Mouse (Mus musculus) myocyte (in vitro differentiated cells): Measurements from ENCODE around the gene Txndc2. TPM values are rescaled to one million over a fixed set of nuclear protein-coding genes. Genes with fewer than 3 reads are reported as not detected.
"Not testable (repeated sequence)": the region's sequence is repeated elsewhere in the genome, so short reads cannot be mapped to it uniquely, and the experiment has no call there.

Source experiments
- H3K27me3 ChIP-seq: one replicate; pipeline ENCODE4 v1.6.1; 2011; ENCODE audit not compliant: control insufficient read depth, insufficient read depth, insufficient read length
- H3K36me3 ChIP-seq: one replicate; pipeline ENCODE4 v1.6.1; 2011; ENCODE audit not compliant: control insufficient read depth, insufficient read depth
- H3K4me2 ChIP-seq: one replicate; pipeline ENCODE4 v1.6.1; 2011; ENCODE audit warnings: low read depth, control low read depth
- H3K4me3 ChIP-seq: one replicate; pipeline ENCODE4 v1.5.1; 2011; ENCODE audit warnings: mild to moderate bottlenecking, control low read depth, moderate library complexity
- H3K79me2 ChIP-seq: one replicate; pipeline ENCODE4 v1.6.1; 2011; ENCODE audit not compliant: control insufficient read depth, insufficient read depth
- H3ac ChIP-seq: one replicate; pipeline ENCODE4 v1.6.1; 2011; ENCODE audit not compliant: control insufficient read depth, insufficient read length
- CEBPB ChIP-seq: IDR thresholded peaks from 2 replicates; pipeline ENCODE4 v1.6.1; 2011; ENCODE audit warnings: mild to moderate bottlenecking, moderate library complexity; ENCODE audit not compliant: poor library complexity, insufficient read depth, severe bottlenecking
- E2F4 ChIP-seq: IDR thresholded peaks from one replicate; pipeline ENCODE4 v1.6.1; 2011; ENCODE audit warnings: mild to moderate bottlenecking, control low read depth, moderate library complexity; ENCODE audit not compliant: insufficient read depth
- MAX ChIP-seq: IDR thresholded peaks from one replicate; pipeline ENCODE4 v1.6.1; 2011; ENCODE audit warnings: low read depth, mild to moderate bottlenecking, control low read depth
- MYOD1 ChIP-seq, 3 experiments: IDR thresholded peaks; one replicate each; pipeline ENCODE4 v1.6.1; 2011; ENCODE audit warnings: control low read depth in 2 of 3, low read depth in 2 of 3, mild to moderate bottlenecking in 2 of 3, moderate library complexity in 1 of 3; ENCODE audit not compliant: insufficient read length in 2 of 3, control insufficient read depth in 1 of 3
- MYOG ChIP-seq, 3 experiments: IDR thresholded peaks; one replicate each; pipeline ENCODE4 v1.6.1; 2011; ENCODE audit warnings: control low read depth in 2 of 3, low read depth in 2 of 3, mild to moderate bottlenecking in 2 of 3; ENCODE audit not compliant: insufficient read length in 2 of 3, control insufficient read depth in 1 of 3, insufficient read depth in 1 of 3
- POLR2A ChIP-seq: IDR thresholded peaks from one replicate; pipeline ENCODE4 v1.6.1; 2011; ENCODE audit warnings: low read depth, mild to moderate bottlenecking, control low read depth, moderate library complexity; ENCODE audit not compliant: insufficient read length
- POLR2AphosphoS2 ChIP-seq: IDR thresholded peaks from one replicate; pipeline ENCODE4 v1.6.1; 2011; ENCODE audit warnings: low read depth, control low read depth; ENCODE audit not compliant: insufficient read length
- REST ChIP-seq: IDR thresholded peaks from one replicate; pipeline ENCODE4 v1.6.1; 2011; ENCODE audit warnings: mild to moderate bottlenecking, control low read depth, moderate library complexity; ENCODE audit not compliant: insufficient read depth, insufficient read length
- SRF ChIP-seq: IDR thresholded peaks from one replicate; pipeline ENCODE4 v1.6.1; 2011; ENCODE audit warnings: low read depth; ENCODE audit not compliant: control insufficient read depth, insufficient read length
- TCF12 ChIP-seq: IDR thresholded peaks from one replicate; pipeline ENCODE4 v1.6.1; 2011; ENCODE audit warnings: mild to moderate bottlenecking, control low read depth; ENCODE audit not compliant: poor library complexity, insufficient read depth, severe bottlenecking
- TCF3 ChIP-seq: IDR thresholded peaks from one replicate; pipeline ENCODE4 v1.6.1; 2011; ENCODE audit warnings: low read depth, control low read depth; ENCODE audit not compliant: insufficient read length
- USF1 ChIP-seq: IDR thresholded peaks from one replicate; pipeline ENCODE4 v1.6.1; 2011; ENCODE audit warnings: low read depth, mild to moderate bottlenecking, control low read depth, moderate library complexity
- polyA plus RNA-seq: library from polyadenylated mRNA; unstranded; fragments of >200 nt; fragmentation: generic; extraction: Trizol; gene quantifications from one replicate; pipeline ENCODE4 v1.2.1, GENCODE M21; 2012; ENCODE audit warnings: missing spikeins

The Txndc2 gene
- polyA plus RNA-seq, 1 experiment: 0.04 TPM

DNA sequence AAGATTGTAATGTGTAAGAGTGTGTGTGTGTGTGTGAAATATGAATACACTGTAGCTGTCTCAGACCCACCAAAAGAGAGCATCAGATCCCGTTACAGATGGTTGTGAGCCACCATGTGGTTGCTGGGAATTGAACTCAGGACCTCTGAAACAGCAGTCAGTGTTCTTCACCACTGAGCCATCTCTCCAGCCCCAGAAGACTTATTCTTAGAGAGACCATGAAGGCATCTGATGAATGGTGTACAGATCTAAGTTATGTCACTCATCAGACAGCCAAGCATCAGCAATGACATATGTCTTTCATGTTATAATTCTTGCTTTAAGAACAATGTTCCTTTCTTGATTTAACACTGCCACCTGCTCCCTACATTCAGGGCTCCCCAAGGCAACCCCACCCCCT lies 2.8 kb downstream of the Txndc2 start:
- TF ChIP-seq TCF3 (no peak), E2F4 (no peak), USF1 (no peak), MYOG (IDR thresholded peaks at IDR 0.05; ENCODE audit: control insufficient read depth in 1 of 3, insufficient read depth in 1 of 3, insufficient read length in 2 of 3, low read depth in 2 of 3) (no peak), POLR2AphosphoS2 (no peak)
- no peak overlapping the region for H3K4me3 ChIP-seq
- H3K27me3 ChIP-seq: no peaks in the 10 kb centered on the region
- no peaks in the 10 kb centered on the region for H3K36me3 ChIP-seq
- H3K79me2 ChIP-seq: no peaks in the 10 kb centered on the region
- H3K4me2 ChIP-seq: no peak overlapping the region
- no peak overlapping the region for H3ac ChIP-seq

- Histone ChIP-seq H3ac (no peak overlapping the region), H3K4me3 (no peak overlapping the region), H3K36me3 (no peaks in the 10 kb centered on the region), H3K4me2 (peak overlapping the region; percentile 87), H3K27me3 (no peaks in the 10 kb centered on the region), H3K79me2 (no peaks in the 10 kb centered on the region)
- peak; percentile 10 to 69 (median 61) for TF ChIP-seq MYOD1 (IDR thresholded peaks at IDR 0.05; ENCODE audit: control insufficient read depth in 1 of 3, insufficient read length in 2 of 3, low read depth in 2 of 3)
- TF ChIP-seq CEBPB: peak; percentile 46; the same call in 1 of the 2 replicates
- TF ChIP-seq REST: no peak
- TF ChIP-seq MYOG (IDR thresholded peaks at IDR 0.05; ENCODE audit: control insufficient read depth in 1 of 3, insufficient read depth in 1 of 3, insufficient read length in 2 of 3, low read depth in 2 of 3): peak in 2 of 3 experiments; percentile 56 to 65
Observed at GRCm38 (mm10) chr17:65635715-65636360, 6.1 kb downstream of the Txndc2 start.

GRCm38 (mm10) chr17:65629943-65630342 lies 12.0 kb downstream of the Txndc2 start:
- no peaks in the 10 kb centered on the region for H3K27me3 ChIP-seq
- TF ChIP-seq TCF3 (no peak), MYOD1 (IDR thresholded peaks at IDR 0.05; ENCODE audit: control insufficient read depth in 1 of 3, insufficient read length in 2 of 3, low read depth in 2 of 3) (peak in 2 of 3 experiments; percentile 3 to 41), MYOG (IDR thresholded peaks at IDR 0.05; ENCODE audit: control insufficient read depth in 1 of 3, insufficient read depth in 1 of 3, insufficient read length in 2 of 3, low read depth in 2 of 3) (peak in 1 of 3 experiments; percentile 57)
- no peaks in the 10 kb centered on the region for H3K79me2 ChIP-seq
- H3ac ChIP-seq: no peak overlapping the region
- H3K4me2 ChIP-seq: no peak overlapping the region
- H3K4me3 ChIP-seq: no peak overlapping the region
- H3K36me3 ChIP-seq: no peaks in the 10 kb centered on the region

GRCm38 (mm10) chr17:65628823-65629532 lies 13.0 kb downstream of the Txndc2 start:
- H3K36me3 ChIP-seq, H3ac ChIP-seq, H3K79me2 ChIP-seq, H3K4me2 ChIP-seq, H3K27me3 ChIP-seq, H3K4me3 ChIP-seq: not testable (repeated sequence)

GRCm38 (mm10) chr17:65626301-65626700 lies 15.7 kb downstream of the Txndc2 start:
- Histone ChIP-seq H3K4me3 (no peak overlapping the region), H3K79me2 (no peaks in the 10 kb centered on the region), H3ac (no peak overlapping the region), H3K36me3 (no peaks in the 10 kb centered on the region), H3K27me3 (no peaks in the 10 kb centered on the region), H3K4me2 (no peak overlapping the region)
- no peak for TF ChIP-seq MYOD1 (IDR thresholded peaks at IDR 0.05; ENCODE audit: control insufficient read depth in 1 of 3, insufficient read length in 2 of 3, low read depth in 2 of 3)
- no peak for TF ChIP-seq E2F4
- TF ChIP-seq MAX: no peak
- no peak for TF ChIP-seq TCF12
- TF ChIP-seq CEBPB: no peak
- TF ChIP-seq MYOG (IDR thresholded peaks at IDR 0.05; ENCODE audit: control insufficient read depth in 1 of 3, insufficient read depth in 1 of 3, insufficient read length in 2 of 3, low read depth in 2 of 3): no peak
- TF ChIP-seq TCF3: no peak
- TF ChIP-seq POLR2AphosphoS2: no peak
- TF ChIP-seq SRF: no peak
- TF ChIP-seq REST: no peak
- no peak for TF ChIP-seq USF1
- no peak for TF ChIP-seq POLR2A

- TF ChIP-seq POLR2AphosphoS2: no peak
- no peak for TF ChIP-seq USF1
- TF ChIP-seq E2F4: no peak
- no peak for TF ChIP-seq REST
- TF ChIP-seq MYOD1 (IDR thresholded peaks at IDR 0.05; ENCODE audit: control insufficient read depth in 1 of 3, insufficient read length in 2 of 3, low read depth in 2 of 3): no peak
- no peak for TF ChIP-seq TCF3
- no peak for TF ChIP-seq MYOG (IDR thresholded peaks at IDR 0.05; ENCODE audit: control insufficient read depth in 1 of 3, insufficient read depth in 1 of 3, insufficient read length in 2 of 3, low read depth in 2 of 3)
- no peak for TF ChIP-seq SRF
- no peak for TF ChIP-seq POLR2A
- no peak for TF ChIP-seq CEBPB
- TF ChIP-seq TCF12: no peak
- TF ChIP-seq MAX: no peak
- Histone ChIP-seq H3K27me3 (no peaks in the 10 kb centered on the region), H3ac (no peak overlapping the region), H3K4me2 (no peak overlapping the region), H3K36me3 (no peaks in the 10 kb centered on the region), H3K4me3 (no peak overlapping the region), H3K79me2 (no peaks in the 10 kb centered on the region)
Observed at GRCm38 (mm10) chr17:65625563-65625962, 16.4 kb downstream of the Txndc2 start.
